Mouse (Mus musculus) MN1 (cell line): ENCODE measurements around the gene Myo5a.

Experiments used
- DNase-seq: peaks from one replicate; pipeline ENCODE4 v3.0.0-alpha.2; 2016; ENCODE audit warnings: low spot score

Gene Myo5a

GRCm38 (mm10) chr9:75070457-75071028 is at the start of gene Myo5a:
Gene Myo5a, plus strand, starts transcription at chr9:75071015.
- DNase-seq, result peak; percentile 10

DNA sequence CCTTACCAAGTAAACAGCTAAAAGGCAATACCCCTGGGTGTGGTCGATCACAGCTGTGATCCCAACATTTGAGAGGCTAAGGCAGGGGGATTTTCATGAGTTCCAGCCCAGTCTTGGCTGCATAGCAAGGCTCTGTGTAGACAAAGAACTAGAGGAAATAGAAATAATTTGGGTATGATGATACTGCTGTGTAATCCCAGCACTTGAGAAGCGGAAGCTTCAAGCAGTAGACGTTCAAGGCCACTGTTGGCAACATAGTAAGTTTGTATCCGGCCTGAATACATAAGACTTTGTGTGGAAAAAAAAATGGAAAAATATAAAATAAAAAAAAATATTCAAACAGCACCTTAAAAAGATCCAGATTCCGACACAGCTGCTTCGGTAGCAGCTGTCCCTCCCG is 48.3 kb upstream of the Myo5a start:
- no peak for DNase-seq

GRCm38 (mm10) chr9:75023150-75023894 is 47.5 kb upstream of the Myo5a start:
- DNase-seq, result no peak

- no peak for DNase-seq
These were observed 46.7 kb upstream of the Myo5a start for GRCm38 (mm10) chr9:75024089-75024488.

GRCm38 (mm10) chr9:75025689-75026088 is 45.1 kb upstream of the Myo5a start:
- DNase-seq, result no peak

DNA sequence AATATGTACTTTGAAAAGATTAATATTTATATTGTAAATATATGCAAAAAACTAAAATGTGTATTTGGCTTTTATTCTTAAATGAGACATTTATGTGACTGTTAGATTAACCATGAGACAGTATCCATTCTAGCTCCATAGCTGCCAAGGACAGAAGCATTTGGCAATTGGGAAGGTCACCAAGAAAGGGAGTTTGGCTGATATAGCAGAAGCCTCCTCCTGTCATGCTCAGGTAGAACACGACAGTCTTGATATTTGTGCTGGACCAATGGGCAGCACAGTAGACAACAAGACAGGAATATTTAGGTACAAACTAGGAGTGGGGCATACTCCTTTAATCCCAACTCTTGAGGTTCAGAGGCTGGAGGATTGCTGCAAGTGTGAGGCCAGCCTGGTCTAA is 38.4 kb upstream of the Myo5a start:
- DNase-seq, result no peak

DNA sequence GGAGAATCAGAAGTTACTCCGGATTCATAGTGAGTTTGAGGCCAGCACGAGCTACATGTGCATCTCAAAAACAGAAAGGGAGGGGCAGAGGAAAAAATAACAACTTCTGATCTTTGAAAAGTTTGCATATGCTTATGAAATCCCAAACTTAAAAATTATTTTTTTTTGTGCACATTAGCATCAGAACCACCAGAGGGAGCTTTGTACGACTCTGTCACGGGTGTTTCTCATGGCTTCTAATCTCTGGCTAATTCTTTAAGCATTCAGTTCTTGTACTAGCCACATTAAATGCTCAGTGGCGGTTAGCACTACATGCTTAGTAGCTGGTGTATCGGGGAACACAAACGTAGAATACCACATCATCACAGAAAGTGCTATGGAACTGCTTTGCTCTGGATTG is 37.7 kb upstream of the Myo5a start:
- DNase-seq, result peak; percentile 35

DNA sequence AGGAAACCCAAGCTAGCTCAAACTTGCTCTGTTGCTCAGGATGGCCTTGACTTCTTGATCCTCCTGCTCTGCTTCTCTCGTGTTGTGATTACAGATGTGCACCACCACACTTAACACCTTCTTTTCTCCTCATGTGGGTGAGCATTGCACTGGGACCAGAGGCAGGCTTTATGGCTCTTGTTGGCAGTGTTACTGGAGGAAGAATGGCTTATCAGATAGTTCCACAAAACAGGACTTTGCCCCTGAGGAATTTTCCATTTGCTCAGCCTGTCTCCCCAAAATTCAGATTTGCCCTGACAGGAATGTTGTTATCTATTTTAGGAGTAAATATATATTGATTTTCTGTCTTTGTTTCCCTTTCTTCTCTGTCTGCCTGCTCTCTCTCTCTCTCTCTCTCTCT is 36.1 kb upstream of the Myo5a start:
- no peak for DNase-seq

- DNase-seq, result no peak
These were observed 34.9 kb upstream of the Myo5a start for GRCm38 (mm10) chr9:75035944-75036343.

DNA sequence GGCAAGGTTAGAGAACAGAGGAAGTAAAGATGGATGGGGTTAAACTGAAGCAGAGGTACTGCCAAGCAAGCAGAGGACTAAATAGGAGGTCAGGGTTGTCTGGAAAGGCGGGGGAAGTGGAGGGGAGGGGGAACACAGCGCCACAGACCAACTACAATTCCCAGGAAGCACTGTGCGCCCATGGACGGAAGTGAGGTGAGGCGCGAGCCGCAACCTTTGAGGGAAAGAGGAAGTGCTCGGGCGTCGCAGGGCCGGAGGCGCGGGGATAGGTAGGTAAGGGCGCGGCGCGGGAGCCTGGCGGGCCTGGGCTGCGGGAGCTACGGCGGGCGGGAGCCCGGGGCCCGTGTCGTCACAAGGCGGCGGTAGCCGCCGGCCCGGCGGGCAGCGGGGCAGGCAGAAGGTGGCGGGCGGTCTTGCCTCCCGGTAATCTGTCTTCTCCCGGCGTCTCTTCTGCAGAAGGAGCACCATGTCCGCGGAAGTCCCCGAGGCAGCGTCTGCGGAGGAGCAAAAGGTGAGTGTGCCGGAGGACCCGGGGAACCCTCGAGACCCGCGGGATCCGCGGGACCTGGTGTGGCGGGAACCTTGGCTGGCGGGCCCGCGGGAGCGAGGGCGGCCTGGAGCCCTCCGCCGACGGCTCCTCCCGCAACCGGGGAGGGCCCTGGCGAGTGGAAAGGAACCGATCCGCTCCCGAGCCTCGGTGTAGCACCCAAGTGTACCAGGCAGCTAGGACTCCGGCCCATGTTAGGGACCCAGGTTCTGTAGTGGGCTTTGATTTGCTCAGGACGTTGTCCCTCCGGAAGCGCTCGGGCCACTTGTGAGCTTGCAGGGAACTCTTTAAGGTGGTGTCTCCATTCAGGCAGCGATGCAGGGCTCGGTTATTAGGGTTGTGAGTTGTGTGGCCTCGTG is 33.1 kb upstream of the Myo5a start, which contains the start of gene Arpp19:
Arpp19 (plus strand) TSS at position 164 of the 906 bp plus-strand sequence.
- peak; percentile 86 for DNase-seq

DNA sequence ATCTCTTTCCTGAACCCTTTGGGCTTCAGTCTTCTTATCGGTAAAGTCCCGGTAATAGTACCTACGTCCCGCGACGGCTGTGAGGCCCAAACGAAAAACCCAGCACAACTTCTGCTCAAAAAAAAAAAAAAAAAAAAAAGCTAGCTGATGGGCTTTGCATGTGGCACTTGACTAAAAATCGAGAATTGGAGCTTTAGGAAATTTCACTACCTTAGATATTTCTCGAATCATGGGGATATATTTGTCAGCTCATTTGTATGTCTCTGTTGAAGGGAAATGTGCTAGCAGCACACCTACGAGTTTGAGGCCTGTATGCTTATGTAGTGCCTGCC is 32.5 kb upstream of the Myo5a start:
- DNase-seq, result no peak

- DNase-seq, result no peak
These were observed 30.2 kb upstream of the Myo5a start for GRCm38 (mm10) chr9:75040566-75040965.

- DNase-seq, result no peak
These were observed 28.8 kb upstream of the Myo5a start for GRCm38 (mm10) chr9:75041840-75042525.

- no peak for DNase-seq
These were observed 27.6 kb upstream of the Myo5a start for GRCm38 (mm10) chr9:75043191-75043590.

DNA sequence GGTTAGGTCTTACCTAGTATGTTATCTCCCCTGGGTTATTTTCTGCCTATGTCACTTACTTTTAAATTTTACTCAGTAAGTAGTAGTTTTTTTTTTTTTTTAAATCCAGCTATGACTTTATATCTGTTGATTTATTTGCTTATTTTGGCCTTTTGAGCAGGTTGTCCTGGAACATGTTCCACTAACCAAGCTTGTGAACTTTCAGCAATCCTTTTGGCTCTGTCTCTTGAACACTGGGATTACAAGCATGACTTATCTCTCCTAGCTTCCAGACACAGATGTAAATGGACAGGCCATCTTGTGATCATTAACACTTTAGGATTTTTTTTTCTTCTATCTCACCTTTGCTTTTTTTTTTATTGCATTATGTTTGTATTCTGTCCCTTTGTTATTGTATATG is 23.7 kb upstream of the Myo5a start:
- no peak for DNase-seq

DNA sequence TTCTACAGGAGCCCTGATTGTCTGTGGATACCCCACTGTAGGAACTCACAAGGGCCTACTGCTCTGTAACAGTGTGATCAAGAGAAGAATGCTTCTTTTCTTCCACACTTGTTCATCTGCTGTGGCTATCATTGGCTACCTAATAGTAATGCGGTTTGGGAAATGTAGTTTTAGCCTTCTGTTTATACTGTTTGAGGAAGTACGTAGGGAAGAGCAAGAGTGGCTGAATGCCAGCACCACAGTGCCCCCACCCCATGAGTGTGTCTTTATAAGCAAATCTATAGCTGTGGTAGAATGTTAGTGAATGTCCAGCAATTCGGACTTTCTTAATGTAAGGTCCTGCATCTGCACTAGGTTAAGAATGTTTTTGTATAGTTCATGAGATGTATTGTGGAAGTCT is 21.7 kb upstream of the Myo5a start:
- DNase-seq, result no peak

DNA sequence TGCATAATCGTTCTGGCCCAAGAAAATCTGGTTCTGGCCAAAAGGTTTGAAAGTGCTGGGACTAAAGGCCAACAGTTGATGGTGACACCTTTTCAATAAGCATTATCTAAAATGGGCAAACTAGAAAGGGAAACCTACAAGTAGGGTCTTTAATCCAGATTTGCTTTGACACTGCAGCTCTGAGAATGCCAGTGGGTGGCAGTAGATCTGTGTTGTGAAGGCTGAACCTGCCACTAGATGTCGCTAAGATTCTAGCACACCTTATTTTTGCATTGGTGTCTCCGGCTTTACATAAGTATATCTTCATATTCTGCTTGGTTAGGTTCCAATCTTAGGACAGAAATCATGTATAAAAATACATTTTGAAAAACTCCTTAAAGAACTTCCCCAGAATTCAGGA is 20.8 kb upstream of the Myo5a start:
- peak; percentile 74 for DNase-seq

DNA sequence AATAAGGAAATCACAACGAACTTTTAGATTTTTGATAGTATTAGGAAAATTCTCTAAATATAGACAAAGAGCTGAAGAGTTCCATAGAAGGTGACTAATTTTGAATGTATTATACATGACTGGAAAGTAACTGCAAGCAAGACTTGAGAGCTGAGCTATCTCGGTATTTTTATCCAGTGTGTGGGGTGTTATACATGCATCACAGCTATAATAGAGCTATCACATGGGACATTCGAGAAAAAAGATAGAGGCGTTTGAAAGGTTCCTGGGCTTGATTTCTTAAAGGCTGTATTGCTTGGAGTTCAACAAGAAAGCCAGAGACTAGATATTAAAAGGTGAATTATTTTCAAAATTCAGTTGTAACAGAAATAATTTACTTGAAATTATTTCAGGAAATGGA is 19.0 kb upstream of the Myo5a start:
- no peak for DNase-seq

- DNase-seq, result no peak
These were observed 15.8 kb upstream of the Myo5a start for GRCm38 (mm10) chr9:75055046-75055445.

DNA sequence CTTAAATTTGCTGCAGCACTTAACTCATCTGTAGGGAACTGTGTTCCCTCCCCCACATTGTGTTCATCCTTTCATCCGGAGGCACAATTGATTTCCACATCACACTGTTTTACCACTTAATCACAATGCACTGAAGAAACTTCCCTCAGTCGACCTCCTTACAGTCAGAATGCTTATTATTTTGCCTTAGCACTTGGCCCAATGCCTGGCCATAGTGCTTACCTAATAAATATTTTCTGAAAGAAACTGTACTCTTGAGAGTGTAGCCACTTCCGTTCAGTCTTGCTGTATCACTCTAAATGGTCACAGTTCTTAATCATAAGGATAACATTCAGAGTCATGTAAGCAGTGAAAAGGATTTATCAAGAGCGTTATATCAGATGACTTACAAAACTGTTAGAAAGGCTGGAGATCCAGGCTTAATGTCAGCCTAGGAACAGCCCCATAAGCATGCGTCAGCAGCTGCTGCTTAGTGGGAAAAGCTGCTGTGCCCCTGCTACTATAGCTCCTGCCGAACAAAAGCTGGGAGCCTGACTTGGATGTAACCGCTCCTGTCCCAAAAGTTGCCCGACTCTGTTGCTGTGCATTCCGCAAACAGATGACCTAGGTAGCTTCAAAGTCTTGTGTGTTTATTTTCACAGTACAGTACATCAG is 6.0 kb upstream of the Myo5a start:
- no peak for DNase-seq

GRCm38 (mm10) chr9:75071029-75071705 is 352 bp downstream of the Myo5a start:
- DNase-seq, result peak; percentile 86
